Mouse (Mus musculus) erythroblast, embryonic 14.5 days (primary cell): ENCODE results near the gene Esp23.

ENCODE experiments used
- GATA1 ChIP-seq: IDR thresholded peaks from 2 replicates; pipeline ENCODE4 v1.6.1; 2012; ENCODE audit warnings: low read length, inconsistent platforms, mixed read lengths
- TAL1 ChIP-seq: IDR thresholded peaks from 3 replicates; pipeline ENCODE4 v1.6.1; 2012; ENCODE audit warnings: low read length, inconsistent platforms, mixed read lengths

DNA sequence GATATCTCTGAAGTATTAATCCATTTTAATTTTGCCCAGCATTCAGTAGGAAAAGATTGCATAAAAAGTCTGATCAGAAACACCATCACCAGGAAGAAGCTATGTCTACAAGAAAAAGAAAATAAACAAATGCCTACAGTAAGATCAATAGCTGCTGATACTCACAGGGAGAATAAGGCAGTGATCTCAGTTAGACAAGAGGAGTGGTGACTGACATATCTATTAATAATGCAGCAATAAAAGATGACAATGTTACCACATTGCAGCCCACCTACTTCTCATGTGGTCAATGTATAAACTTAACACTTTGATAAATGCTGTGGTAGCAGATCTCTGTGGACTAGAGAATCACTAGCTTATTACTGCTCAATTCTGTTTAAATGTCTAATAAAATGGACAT is 33.6 kb downstream of the Esp23 start, which contains the start of gene Gm21903:
- TF ChIP-seq GATA1 (no peak), TAL1 (no peak)
